Mouse (Mus musculus) adipocyte (in vitro differentiated cells): ENCODE results near the gene Gpat3.

Source experiments
- DNase-seq: peaks from one replicate; pipeline ENCODE4 v3.0.0-alpha.2; 2016; ENCODE audit warnings: low spot score

The Gpat3 gene

GRCm38 (mm10) chr5:100845485-100845847 lies at the start of gene Gpat3:
Gene Gpat3, plus strand, starts transcription at chr5:100845713.
- DNase-seq, result no peak

GRCm38 (mm10) chr5:100798165-100798860 lies 47.2 kb upstream of the Gpat3 start, which contains the start of the genes Helq and Mrps18c:
Gene Helq, minus strand, starts transcription at chr5:100798598.
Gene Mrps18c, plus strand, starts transcription at chr5:100798627.
- DNase-seq, result peak; percentile 92

GRCm38 (mm10) chr5:100818341-100818740 lies 27.2 kb upstream of the Gpat3 start:
- no peak for DNase-seq

- DNase-seq, result peak; percentile 48
These were observed 25.7 kb upstream of the Gpat3 start for GRCm38 (mm10) chr5:100819568-100820480.

- DNase-seq, result peak; percentile 82
These were observed 24.9 kb upstream of the Gpat3 start, which contains the start of gene Abraxas1 for GRCm38 (mm10) chr5:100820483-100821184. Gene Abraxas1, minus strand, starts transcription at chr5:100820965.

GRCm38 (mm10) chr5:100821375-100821774 lies 24.1 kb upstream of the Gpat3 start:
- DNase-seq, result peak; percentile 77

- no peak for DNase-seq
These were observed 22.7 kb upstream of the Gpat3 start for GRCm38 (mm10) chr5:100822826-100823225.

GRCm38 (mm10) chr5:100825975-100826374 lies 19.5 kb upstream of the Gpat3 start:
- DNase-seq, result peak; percentile 64

- no peak for DNase-seq
These were observed 19.0 kb upstream of the Gpat3 start for GRCm38 (mm10) chr5:100826531-100826930.

GRCm38 (mm10) chr5:100828701-100829100 lies 16.8 kb upstream of the Gpat3 start:
- DNase-seq, result no peak

- no peak for DNase-seq
These were observed 12.8 kb upstream of the Gpat3 start for GRCm38 (mm10) chr5:100832680-100833079.

- no peak for DNase-seq
These were observed 11.7 kb upstream of the Gpat3 start for GRCm38 (mm10) chr5:100833841-100834240.

- no peak for DNase-seq
These were observed 9.5 kb upstream of the Gpat3 start for GRCm38 (mm10) chr5:100835862-100836538.

- no peak for DNase-seq
These were observed 7.6 kb upstream of the Gpat3 start for GRCm38 (mm10) chr5:100837907-100838306.

- DNase-seq, result no peak
These were observed 1.0 kb upstream of the Gpat3 start for GRCm38 (mm10) chr5:100844485-100844884.

- DNase-seq, result peak; percentile 83
These were observed 510 bp downstream of the Gpat3 start for GRCm38 (mm10) chr5:100845848-100846598.

GRCm38 (mm10) chr5:100846599-100846920 lies 1.0 kb downstream of the Gpat3 start:
- no peak for DNase-seq

GRCm38 (mm10) chr5:100847143-100847542 lies 1.6 kb downstream of the Gpat3 start:
- DNase-seq, result no peak

GRCm38 (mm10) chr5:100853963-100854362 lies 8.4 kb downstream of the Gpat3 start:
- DNase-seq, result no peak

GRCm38 (mm10) chr5:100856552-100856951 lies 11.0 kb downstream of the Gpat3 start:
- DNase-seq, result no peak

- peak; percentile 99 for DNase-seq
These were observed 15.0 kb downstream of the Gpat3 start for GRCm38 (mm10) chr5:100860417-100861053.
